Mouse (Mus musculus): ENCODE measurements around the gene Zfp958. TPM values are rescaled to one million over a fixed set of nuclear protein-coding genes. Genes with fewer than 3 reads are reported as not detected.
A peak's percentile ranks its signal among the peaks of the same experiment; 100 is the strongest.
"Not testable (repeated sequence)": the region's sequence is repeated elsewhere in the genome, so short reads cannot be mapped to it uniquely, and the experiment has no call there.

Gene Zfp958
- total RNA-seq (2021): 10 to 100 TPM; 11.6 to 14.1 TPM
- long read RNA-seq, experiment 1, partial matches to known transcripts: 0 of 5 reads
- long read RNA-seq, experiment 1, other reads (novel, unspliced or antisense): 3 of 5 reads
- long read RNA-seq, experiment 2, transcript Zfp958-202 (4 exons, 2,364 nt): major isoform, 8 of 10 reads
- long read RNA-seq, experiment 2, partial matches to known transcripts: 0 of 10 reads
- long read RNA-seq, experiment 2, other reads (novel, unspliced or antisense): 2 of 10 reads

DNA sequence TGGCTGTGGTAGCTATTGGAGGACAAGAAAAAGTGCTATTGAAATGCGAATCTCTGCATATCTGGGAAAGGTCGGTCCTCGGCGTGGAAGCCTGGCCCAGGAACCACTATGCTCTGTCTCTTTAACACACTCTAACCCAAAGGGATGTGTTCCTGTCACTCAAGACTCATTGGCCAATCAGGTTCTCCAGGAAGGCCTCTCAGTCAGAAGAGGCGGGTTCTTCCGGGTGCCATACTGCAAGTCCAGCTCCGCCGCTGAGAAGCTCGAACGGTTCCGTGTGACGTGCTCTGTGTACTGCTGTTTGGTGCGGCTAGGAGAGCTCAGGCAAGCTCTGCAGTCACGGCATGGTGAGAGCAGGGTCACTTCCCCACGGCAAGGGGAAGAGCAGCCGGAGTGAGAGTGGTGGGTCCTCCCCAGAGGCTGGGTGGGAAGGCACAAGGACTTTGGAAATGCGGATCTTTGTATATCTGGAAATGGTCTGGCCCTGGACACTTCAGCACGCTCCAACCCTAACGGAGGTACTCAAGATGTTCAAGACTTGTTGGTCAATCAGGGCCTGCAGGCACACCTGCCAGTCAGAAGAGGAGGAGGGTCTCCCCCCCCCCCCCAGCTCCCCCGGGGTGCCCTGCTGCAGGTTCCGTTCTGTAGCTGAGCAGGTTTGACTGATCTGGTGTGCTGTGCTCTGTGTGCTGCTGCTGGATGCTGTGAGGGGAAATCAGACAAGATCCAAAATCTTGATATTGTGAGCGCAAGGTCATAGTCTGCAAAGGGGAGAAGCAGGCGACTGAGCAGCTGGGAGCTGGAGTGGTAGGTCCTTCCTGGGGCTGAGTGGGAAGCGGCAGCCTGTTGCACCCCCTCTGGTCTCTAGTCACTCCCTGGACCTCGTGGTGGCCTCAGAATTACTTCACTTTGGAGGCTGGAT is at the start of gene Zfp958:
Gene Zfp958, plus strand, starts transcription at position 236 of the 922 bp plus-strand sequence.
- peak; percentile 90 to 99 for DNase-seq (ENCODE audit: low spot score in 2 of 2)

GRCm38 (mm10) chr8:4581986-4582385 is 31.0 kb upstream of the Zfp958 start:
- DNase-seq (ENCODE audit: low spot score in 2 of 2): no peak

DNA sequence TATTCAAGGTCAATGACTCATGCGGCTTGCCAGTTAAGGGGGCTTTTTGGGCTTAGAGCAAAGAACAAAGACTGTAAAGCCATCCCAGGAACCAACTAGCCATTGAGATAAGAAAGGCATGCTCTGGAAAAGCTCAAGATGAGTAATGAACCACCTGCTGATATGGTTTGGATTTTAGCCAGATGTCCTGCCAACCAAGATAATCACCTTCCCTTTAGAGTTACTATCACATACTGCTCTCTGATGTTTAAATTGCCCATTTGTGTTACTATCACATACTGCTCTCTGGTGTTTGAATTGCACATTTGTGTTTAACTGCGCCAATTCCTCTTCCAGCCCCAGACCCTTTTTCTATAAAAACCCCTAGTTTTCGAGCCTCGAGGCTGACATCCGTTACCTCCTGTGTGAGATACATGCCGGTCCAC is 30.2 kb upstream of the Zfp958 start:
- no peak for DNase-seq (ENCODE audit: low spot score in 2 of 2)

GRCm38 (mm10) chr8:4584660-4585059 is 28.3 kb upstream of the Zfp958 start:
- DNase-seq (ENCODE audit: low spot score in 2 of 2): no peak

DNA sequence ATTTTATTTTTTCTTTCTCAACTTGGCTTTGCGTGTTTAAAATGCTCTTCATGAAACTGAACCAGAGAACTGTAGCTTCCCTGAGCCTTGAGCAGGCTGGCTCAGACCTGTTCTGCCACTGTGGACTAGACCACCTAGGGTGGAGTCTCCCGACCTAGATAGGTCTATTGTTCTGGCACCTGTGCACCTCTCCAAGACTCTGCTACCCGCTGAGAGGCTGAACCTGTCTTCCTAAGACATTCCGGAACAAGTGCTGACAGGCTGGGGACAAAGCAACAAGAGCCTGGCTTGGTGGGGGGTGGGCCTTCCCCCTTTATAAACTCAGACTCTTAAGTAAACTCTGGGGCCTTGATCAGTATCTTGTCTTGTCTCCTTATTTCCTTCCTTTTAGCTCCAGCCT is 26.6 kb upstream of the Zfp958 start:
- DNase-seq (ENCODE audit: low spot score in 2 of 2): no peak

- peak; percentile 39 to 68 for DNase-seq (ENCODE audit: low spot score in 2 of 2)
Measured at GRCm38 (mm10) chr8:4588165-4589000, 24.6 kb upstream of the Zfp958 start.

- no peak for DNase-seq (ENCODE audit: low spot score in 2 of 2)
Measured at GRCm38 (mm10) chr8:4608896-4609295, 4.1 kb upstream of the Zfp958 start.

DNA sequence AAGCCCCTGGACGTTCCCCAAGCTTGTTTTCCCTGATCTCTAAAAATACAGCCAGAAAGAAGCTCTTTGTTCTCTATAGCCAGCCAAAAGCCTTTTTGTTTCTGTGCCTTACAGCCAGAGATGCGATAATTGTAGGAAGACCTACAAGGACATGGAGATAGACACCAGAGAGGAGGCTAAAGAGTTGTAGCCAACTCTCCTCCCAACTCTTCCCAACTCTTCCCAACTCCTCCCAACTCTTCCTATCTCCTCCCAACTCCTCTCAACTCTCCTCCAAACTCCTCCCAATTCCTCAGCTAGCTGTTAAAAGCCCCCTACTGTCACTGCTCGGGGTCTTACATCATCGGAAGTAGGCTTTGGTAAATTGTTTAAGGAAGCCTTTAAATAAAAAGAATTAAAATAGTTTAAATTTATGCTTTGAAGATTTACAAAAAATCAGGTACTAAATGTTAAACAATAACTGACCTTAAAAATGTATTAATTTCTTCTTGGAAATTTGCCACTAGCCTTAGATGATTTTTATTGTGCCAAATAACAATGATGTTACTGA is 1.3 kb upstream of the Zfp958 start:
- not testable (repeated sequence) for DNase-seq (ENCODE audit: low spot score in 2 of 2)

DNA sequence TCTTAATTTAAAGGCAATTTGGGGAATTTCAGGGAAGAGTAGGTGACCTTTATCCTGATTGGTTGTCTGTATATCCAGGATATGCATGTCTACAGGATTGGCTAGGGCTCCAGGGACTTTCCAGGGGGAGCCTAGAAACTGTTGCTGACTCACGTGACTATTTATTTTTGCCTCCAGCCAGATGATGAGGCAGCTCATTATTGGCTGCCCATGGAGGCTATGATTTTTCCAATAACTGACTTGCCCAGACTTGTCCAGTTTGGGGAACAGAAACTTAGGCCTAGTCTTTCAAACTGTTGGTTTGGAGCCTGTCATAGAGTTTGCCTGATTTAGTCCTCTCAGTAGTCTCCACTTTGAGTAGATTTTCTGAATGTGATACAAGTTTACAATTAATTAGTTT is 14.4 kb downstream of the Zfp958 start:
- no peak for DNase-seq (ENCODE audit: low spot score in 2 of 2)

DNA sequence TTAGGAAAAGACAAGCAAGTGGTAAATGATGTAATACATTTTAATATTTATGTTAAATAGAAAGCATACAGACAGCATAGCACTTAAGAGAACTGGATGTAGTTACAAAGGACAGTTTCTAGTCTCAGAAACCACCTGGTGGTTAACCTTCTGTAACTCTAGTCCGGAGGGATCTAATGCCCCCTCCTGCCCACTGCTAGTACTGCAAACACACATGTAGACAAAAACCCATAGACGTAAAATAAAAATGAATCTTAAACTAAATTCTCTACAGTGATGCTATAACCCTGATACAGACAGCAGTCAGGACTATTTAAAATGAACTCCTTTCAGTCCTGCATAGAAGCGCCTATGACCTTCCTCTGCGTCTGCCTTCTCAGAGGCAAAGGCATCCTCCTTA is 24.1 kb downstream of the Zfp958 start:
- no peak for DNase-seq (ENCODE audit: low spot score in 2 of 2)

DNA sequence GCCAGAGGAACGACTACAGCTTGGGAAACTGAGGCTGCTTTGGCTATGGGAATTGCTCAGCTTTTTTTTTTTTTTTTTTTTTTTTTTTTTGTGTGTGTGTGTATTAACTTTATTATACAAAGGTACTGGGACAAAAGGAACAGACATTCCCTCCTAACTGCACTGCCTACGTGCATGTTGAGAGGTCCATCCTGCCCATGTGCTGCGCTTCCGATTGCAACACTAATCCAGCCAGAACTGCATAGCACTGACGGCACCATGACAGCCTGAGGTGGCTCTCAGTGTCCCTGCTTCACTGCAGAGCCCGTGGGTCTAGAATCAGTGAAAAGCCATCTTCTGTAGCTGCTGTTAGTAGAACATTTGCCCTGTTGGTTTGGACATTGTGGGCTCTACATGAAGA is 30.0 kb downstream of the Zfp958 start:
- DNase-seq (ENCODE audit: low spot score in 2 of 2): not testable (repeated sequence)

DNA sequence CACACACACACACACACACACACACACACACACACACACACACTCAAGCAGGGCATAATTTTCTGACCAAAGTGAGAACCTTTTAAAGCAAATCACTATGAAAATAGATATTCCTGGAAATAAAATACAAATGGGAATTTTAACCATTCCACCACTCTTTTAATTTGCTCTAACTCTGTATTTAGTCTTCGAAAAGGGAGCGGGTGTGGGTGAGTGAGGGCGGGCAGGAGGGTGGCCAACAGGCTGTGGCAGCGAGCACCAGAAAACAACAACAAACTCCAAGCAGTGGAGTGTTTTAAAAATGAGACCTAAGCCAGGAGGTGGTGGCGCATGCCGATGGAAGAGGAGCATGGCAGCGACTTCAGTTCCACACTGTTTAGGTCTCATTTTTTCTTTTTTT is 43.6 kb downstream of the Zfp958 start:
- no peak for DNase-seq (ENCODE audit: low spot score in 2 of 2)

DNA sequence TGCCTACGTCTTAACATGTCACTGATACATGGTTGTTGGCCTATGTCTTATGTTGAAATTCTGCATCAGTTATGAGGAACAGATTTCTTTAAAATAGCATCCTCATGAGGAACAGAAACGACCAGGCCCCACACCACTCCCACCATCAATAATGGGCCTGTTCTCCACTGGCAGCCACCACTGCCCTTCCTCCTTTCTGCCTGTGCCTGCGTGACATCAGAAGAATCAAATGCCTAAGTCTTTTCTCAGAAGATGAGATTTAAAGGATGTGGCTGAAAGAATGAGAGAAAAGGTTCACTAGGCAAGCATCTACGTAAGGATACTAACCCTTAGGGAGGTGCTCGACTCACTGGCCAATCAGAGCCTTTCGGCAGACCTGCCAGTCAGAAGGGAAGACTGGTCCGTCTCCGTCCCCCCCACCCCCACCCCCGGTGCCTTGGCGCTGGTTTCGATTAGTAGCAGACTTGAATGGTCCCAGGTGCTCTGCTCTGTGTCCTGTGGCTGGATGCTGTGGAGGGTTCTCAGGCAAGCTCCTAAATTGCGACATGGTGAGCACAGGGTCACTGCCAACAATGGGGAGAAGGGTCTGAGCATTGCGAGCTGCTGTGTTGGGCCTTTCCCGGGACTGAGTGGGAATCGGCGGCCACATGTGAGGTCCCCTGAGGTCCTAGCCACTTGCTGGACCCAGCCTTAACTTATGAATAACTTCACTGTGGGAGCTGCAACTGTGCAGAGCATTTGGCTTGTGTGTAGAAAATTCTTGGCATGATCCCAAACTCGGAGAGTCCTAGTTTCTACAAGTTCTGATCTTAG is 62.4 kb downstream of the Zfp958 start:
- peak in 1 of 2 experiments; percentile 20 for DNase-seq (ENCODE audit: low spot score in 2 of 2)

- peak; percentile 2 to 13 for DNase-seq (ENCODE audit: low spot score in 2 of 2)
Measured at GRCm38 (mm10) chr8:4676586-4676985, 63.6 kb downstream of the Zfp958 start.

- peak; percentile 99 for DNase-seq (ENCODE audit: low spot score in 2 of 2)
Measured at GRCm38 (mm10) chr8:4677265-4678217, 64.6 kb downstream of the Zfp958 start.

- DNase-seq (ENCODE audit: low spot score in 2 of 2): no peak
Measured at GRCm38 (mm10) chr8:4678218-4678907, 65.4 kb downstream of the Zfp958 start.

DNA sequence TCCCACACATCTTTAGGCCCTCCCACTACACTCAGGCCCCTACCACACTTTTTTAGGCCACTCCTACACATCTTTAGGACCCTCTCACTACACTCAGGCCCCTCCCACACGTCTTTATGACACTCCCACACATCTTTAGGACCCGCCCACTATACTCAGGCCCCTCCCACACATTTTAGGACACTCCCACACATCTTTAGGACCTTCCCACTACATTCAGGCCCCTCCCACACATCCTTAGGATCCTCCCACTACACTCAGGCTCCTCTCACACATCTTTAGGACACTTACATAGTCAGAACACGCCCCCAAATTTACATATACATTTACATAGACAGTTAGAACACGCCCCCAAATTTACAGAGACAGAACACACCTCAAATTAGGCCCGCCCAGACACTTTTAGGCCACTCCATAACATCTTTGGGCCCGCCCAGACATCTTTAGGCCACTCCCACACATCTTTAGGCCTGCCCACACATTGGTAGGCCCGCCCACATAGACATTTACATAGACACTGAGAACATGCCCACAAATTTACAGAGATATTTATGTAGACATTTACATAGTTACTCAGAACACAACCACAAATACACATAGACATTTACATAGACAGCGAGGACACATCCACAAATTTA is 66.1 kb downstream of the Zfp958 start:
- peak in 1 of 2 experiments; percentile 6 for DNase-seq (ENCODE audit: low spot score in 2 of 2)

GRCm38 (mm10) chr8:4679796-4680195 is 66.8 kb downstream of the Zfp958 start:
- peak in 1 of 2 experiments; percentile 2 for DNase-seq (ENCODE audit: low spot score in 2 of 2)
